Mouse (Mus musculus) left cerebral cortex, postnatal 25 days (tissue): ENCODE measurements around the gene Cnot1. TPM values are rescaled to one million over a fixed set of nuclear protein-coding genes. Genes with fewer than 3 reads are reported as not detected.

Experiments used
- microRNA-seq, 2 experiments: library from miRNA; unstranded; fragments of <30 nt; microRNA quantifications; one replicate each; pipeline ENCODE4 v1.2.0; 2022
- total RNA-seq, 2 experiments: library from RNA; stranded (reverse); gene quantifications; 2 replicates each; pipeline ENCODE4 v1.2.3; 2021

Cnot1 gene
- total RNA-seq, 2 experiments from 2014 or later: 124 to 128 TPM

Small RNAs within 50 kb of the gene (microRNA-seq; reads per million reads assigned to microRNA genes)
- 3.5 to 5.0 reads per million in 2 experiments for gene Mir7073

Other genes starting within 250 kb of the Cnot1 start
- gene Prss54, start 231.1 kb downstream of the Cnot1 start, total RNA-seq: not detected
- gene Gins3, start 174.0 kb downstream of the Cnot1 start, total RNA-seq: 1 to 10 TPM; 1.6 to 2.2 TPM
- gene Ndrg4, start 130.5 kb downstream of the Cnot1 start, total RNA-seq: 1,000 to 10,000 TPM; 1,687 to 1,794 TPM
- gene Setd6, start 91.6 kb downstream of the Cnot1 start, total RNA-seq: 10 to 100 TPM; 16.1 to 21.9 TPM
- gene Sap18b, start 17.9 kb upstream of the Cnot1 start, total RNA-seq: 10 to 100 TPM; 88.4 to 99.8 TPM
- 10 to 100 TPM; 27.0 to 27.9 TPM for gene Slc38a7, start 46.1 kb upstream of the Cnot1 start, total RNA-seq
- 100 to 1,000 TPM; 230 to 236 TPM for gene Got2, start 81.1 kb upstream of the Cnot1 start, total RNA-seq